Mouse (Mus musculus) liver, postnatal 0 days (tissue): ENCODE data around the gene Krt84. TPM values are rescaled to one million over a fixed set of nuclear protein-coding genes. Genes with fewer than 3 reads are reported as not detected.

Source experiments
- ATAC-seq: fragments of 200-750 bp; cut with Nextera tagmentation; 2 replicates; pipeline ENCODE4 v1.8.0; 2017; ENCODE audit warnings: mild to moderate bottlenecking, moderate library complexity
- DNase-seq: peaks from one replicate; pipeline ENCODE4 v3.0.0-alpha.2; 2016
- H3K27ac ChIP-seq: fragments of 300-500 bp; sonication (generic); 2 replicates; pipeline ENCODE4 v1.5.1; 2014; ENCODE audit warnings: antibody characterized with exemption, moderate library complexity, mild to moderate bottlenecking, low read depth
- H3K27me3 ChIP-seq: fragments of 300-500 bp; sonication (generic); 2 replicates; pipeline ENCODE4 v1.6.1; 2014; ENCODE audit warnings: low read length, control low read depth, mixed read lengths; ENCODE audit not compliant: insufficient read depth
- H3K36me3 ChIP-seq: fragments of 300-500 bp; sonication (generic); replicated peaks from 2 replicates; pipeline ENCODE4 v1.6.1; 2014; ENCODE audit warnings: mild to moderate bottlenecking, control low read depth, low read length, moderate library complexity, mixed read lengths; ENCODE audit not compliant: insufficient read depth
- H3K4me1 ChIP-seq: fragments of 300-500 bp; sonication (generic); 2 replicates; pipeline ENCODE4 v1.6.1; 2014; ENCODE audit warnings: antibody characterized with exemption, mild to moderate bottlenecking, control low read depth; ENCODE audit not compliant: insufficient read depth
- H3K4me2 ChIP-seq: fragments of 300-500 bp; sonication (generic); 2 replicates; pipeline ENCODE4 v1.6.1; 2014; ENCODE audit warnings: low read depth, mild to moderate bottlenecking, low read length, moderate library complexity, mixed read lengths
- H3K4me3 ChIP-seq: fragments of 300-500 bp; sonication (generic); 2 replicates; pipeline ENCODE4 v1.5.1; 2014; ENCODE audit warnings: low read depth, low read length
- H3K9ac ChIP-seq: fragments of 300-500 bp; sonication (generic); replicated peaks from 2 replicates; pipeline ENCODE4 v1.6.1; 2014; ENCODE audit warnings: mild to moderate bottlenecking, moderate library complexity
- H3K9me3 ChIP-seq: fragments of 300-500 bp; sonication (generic); 2 replicates; pipeline ENCODE4 v1.6.1; 2016; ENCODE audit warnings: mild to moderate bottlenecking, control low read depth, low read length, mixed read lengths
- CTCF ChIP-seq: sonication (generic); IDR thresholded peaks from 2 replicates; pipeline ENCODE4 v1.5.1; 2016; ENCODE audit warnings: antibody characterized with exemption, low read depth
- EP300 ChIP-seq: IDR thresholded peaks from 2 replicates; pipeline ENCODE4 v1.6.1; 2016; ENCODE audit warnings: antibody characterized with exemption, low read depth, mild to moderate bottlenecking
- WGBS: fragments of 180-500 bp; shearing (Covaris S2); extraction: QIAGEN DNeasy Blood & Tissue Kit; methylation state at CpG from one replicate; pipeline ENCODE4 v1.1.7; 2014; ENCODE audit not compliant: insufficient replicate concordance; 5-methylcytosine and 5-hydroxymethylcytosine counted together
- polyA plus RNA-seq: library from polyadenylated mRNA; unstranded; fragments of >200 nt; fragmentation: Nextera tagmentation; extraction: Ambion mirVana; gene quantifications from 2 replicates; pipeline ENCODE4 v1.2.1, GENCODE M21; 2015

Gene Krt84
- polyA plus RNA-seq, 1 experiment from 2014 or later: not detected

DNA sequence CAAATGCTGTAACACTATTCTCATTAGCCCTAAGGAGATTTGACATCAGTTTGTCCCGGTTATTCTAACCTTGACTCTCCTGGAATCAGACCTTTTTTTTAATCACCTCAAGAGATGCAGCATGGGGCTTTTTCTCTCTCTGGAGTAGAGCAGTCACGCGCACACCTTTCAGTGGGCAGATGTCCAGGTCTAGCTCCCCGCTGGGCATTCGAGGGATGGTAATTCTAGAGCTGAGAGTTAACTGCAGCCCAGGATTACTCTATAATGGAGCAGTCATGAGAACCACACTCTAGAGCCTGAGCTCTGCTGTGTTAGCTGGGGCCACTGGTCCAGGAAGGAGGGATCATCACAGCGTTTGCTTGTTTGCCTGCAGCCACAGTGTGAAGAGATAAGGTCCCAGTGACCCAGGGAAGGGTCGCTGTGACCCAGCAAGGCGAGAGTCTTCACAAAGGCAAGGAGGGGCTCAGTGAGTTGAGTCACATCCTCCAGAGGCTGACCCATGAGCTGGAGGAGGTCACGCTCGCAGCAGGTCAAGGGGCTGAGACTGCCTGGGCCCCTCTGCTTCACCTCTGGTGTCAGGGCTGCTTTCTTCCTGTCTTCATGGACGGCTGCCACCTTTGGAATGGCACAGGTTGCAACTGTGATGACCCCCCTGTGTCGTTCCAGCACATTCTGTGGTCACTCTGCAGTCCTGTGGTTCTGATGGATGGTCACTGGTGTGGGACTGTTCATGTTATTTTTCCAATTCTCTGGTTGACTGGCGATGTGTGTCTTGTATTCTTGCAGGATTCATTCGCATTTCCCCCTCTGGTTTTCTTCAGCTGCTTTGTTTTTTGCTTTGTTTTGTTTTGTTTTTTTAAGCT lies 25.5 kb downstream of the Krt84 start:
- 48% methylated on average over 14 of the region's 14 CpGs for WGBS
- no peak for DNase-seq
- Histone ChIP-seq H3K27me3 (no peaks in the 10 kb centered on the region), H3K4me3 (no peak overlapping the region), H3K9ac (no peak overlapping the region), H3K27ac (no peak overlapping the region), H3K4me1 (no peaks in the 10 kb centered on the region), H3K9me3 (no peaks in the 10 kb centered on the region), H3K4me2 (no peak overlapping the region), H3K36me3 (no peaks in the 10 kb centered on the region)
- ATAC-seq: no peak
- TF ChIP-seq CTCF (no peak), EP300 (no peak)

DNA sequence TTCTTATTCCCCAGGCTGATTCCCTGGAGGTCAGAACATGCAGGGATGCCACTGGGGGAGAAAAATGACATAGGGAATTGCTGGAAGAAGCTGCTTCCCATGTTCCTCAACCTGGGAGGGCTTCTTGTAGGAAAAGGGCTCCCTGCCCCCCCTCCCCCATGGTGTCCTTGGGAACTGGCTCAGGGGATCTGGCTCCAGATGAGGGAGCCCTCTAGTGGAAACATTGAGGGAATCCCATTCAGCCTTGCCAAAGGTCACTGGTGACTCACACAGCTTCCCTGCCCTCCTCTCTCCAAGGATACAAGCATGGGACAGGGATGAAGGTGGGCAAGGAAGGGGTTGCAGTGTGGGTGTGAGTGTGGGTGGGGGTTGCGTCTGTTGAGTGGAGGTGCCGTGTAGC lies 35.4 kb downstream of the Krt84 start:
- DNase-seq: peak; percentile 33
- Histone ChIP-seq H3K27me3 (no peaks in the 10 kb centered on the region), H3K36me3 (no peaks in the 10 kb centered on the region), H3K27ac (no peak overlapping the region), H3K9me3 (no peaks in the 10 kb centered on the region), H3K9ac (no peak overlapping the region), H3K4me2 (no peak overlapping the region), H3K4me1 (no peaks in the 10 kb centered on the region), H3K4me3 (no peak overlapping the region)
- no peak for ATAC-seq
- TF ChIP-seq EP300 (no peak), CTCF (peak; percentile 62)
- 50% methylated on average over 2 of the region's 2 CpGs for WGBS

DNA sequence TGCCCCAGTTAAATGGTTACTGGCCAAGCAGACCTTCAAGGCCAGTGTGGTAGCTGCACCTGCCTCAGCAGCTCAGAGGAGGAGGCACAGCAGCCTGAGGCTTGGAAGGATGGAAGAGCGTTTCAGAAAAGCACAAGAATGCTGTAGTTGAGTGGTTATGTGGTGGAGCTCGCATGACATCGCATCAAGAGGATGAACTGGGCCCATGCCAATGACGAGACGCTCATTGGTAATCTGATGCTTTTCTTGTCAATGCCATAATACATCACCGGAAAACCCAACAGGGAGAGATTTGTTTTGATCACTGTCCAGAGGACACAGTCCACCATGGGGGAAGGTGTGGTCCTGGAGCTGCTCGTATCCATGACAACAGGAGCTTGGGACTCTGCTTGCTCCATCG lies 37.4 kb downstream of the Krt84 start:
- Histone ChIP-seq H3K9ac (no peak overlapping the region), H3K36me3 (no peaks in the 10 kb centered on the region), H3K4me1 (no peaks in the 10 kb centered on the region), H3K4me2 (no peak overlapping the region), H3K4me3 (no peak overlapping the region), H3K27me3 (no peaks in the 10 kb centered on the region), H3K9me3 (no peaks in the 10 kb centered on the region), H3K27ac (no peak overlapping the region)
- DNase-seq (no peak), ATAC-seq (no peak)
- TF ChIP-seq EP300 (no peak), CTCF (no peak)
- WGBS: 79% methylated on average over 8 of the region's 8 CpGs

GRCm38 (mm10) chr15:101494203-101494602 lies 38.4 kb downstream of the Krt84 start:
- ATAC-seq (no peak), DNase-seq (no peak)
- H3K9ac ChIP-seq: no peak overlapping the region
- TF ChIP-seq CTCF (no peak), EP300 (no peak)
- H3K4me2 ChIP-seq: no peak overlapping the region
- H3K27me3 ChIP-seq: no peaks in the 10 kb centered on the region
- H3K4me3 ChIP-seq: no peak overlapping the region
- H3K9me3 ChIP-seq: no peaks in the 10 kb centered on the region
- 36% methylated on average over 1 of the region's 1 CpGs for WGBS
- H3K36me3 ChIP-seq: no peaks in the 10 kb centered on the region
- H3K4me1 ChIP-seq: no peaks in the 10 kb centered on the region
- no peak overlapping the region for H3K27ac ChIP-seq

GRCm38 (mm10) chr15:101493713-101494112 lies 38.9 kb downstream of the Krt84 start:
- TF ChIP-seq EP300: no peak
- no peak for TF ChIP-seq CTCF
- 85% methylated on average over 6 of the region's 6 CpGs for WGBS
- H3K9ac ChIP-seq: no peak overlapping the region
- no peak overlapping the region for H3K4me3 ChIP-seq
- no peaks in the 10 kb centered on the region for H3K4me1 ChIP-seq
- no peak for DNase-seq
- H3K36me3 ChIP-seq: no peaks in the 10 kb centered on the region
- H3K9me3 ChIP-seq: no peaks in the 10 kb centered on the region
- H3K27me3 ChIP-seq: no peaks in the 10 kb centered on the region
- H3K27ac ChIP-seq: no peak overlapping the region
- H3K4me2 ChIP-seq: no peak overlapping the region
- ATAC-seq: no peak

DNA sequence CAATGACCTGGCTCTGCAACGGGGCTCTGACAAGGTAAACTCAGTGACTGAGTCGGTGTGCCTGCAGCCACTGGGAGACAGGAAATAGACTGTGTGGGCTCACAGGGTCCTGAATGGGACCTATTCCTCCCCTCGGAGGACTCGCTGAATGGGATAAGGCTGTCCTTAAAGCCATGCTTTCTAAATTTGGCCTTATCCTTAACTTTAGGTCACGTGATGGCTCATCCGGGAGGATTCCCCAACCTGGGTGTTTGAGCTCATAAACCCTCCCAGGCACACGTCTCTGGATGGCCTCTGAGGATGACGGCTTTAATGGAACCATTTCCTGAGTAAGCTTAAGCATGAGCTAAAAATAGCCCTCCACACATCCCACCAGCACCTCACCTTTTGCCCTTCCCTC lies 39.9 kb downstream of the Krt84 start:
- TF ChIP-seq CTCF (no peak), EP300 (no peak)
- no peaks in the 10 kb centered on the region for H3K36me3 ChIP-seq
- H3K9ac ChIP-seq: no peak overlapping the region
- ATAC-seq (no peak), DNase-seq (no peak)
- no peak overlapping the region for H3K27ac ChIP-seq
- no peak overlapping the region for H3K4me3 ChIP-seq
- no peaks in the 10 kb centered on the region for H3K4me1 ChIP-seq
- H3K4me2 ChIP-seq: no peak overlapping the region
- 54% methylated on average over 8 of the region's 8 CpGs for WGBS
- no peaks in the 10 kb centered on the region for H3K27me3 ChIP-seq
- no peaks in the 10 kb centered on the region for H3K9me3 ChIP-seq
